Mouse (Mus musculus): ENCODE data around the gene Mgarp. TPM values are rescaled to one million over a fixed set of nuclear protein-coding genes. Genes with fewer than 3 reads are reported as not detected.

The Mgarp gene
- polyA plus RNA-seq, 1 experiment from 2014 or later, result 0.60 TPM

DNA sequence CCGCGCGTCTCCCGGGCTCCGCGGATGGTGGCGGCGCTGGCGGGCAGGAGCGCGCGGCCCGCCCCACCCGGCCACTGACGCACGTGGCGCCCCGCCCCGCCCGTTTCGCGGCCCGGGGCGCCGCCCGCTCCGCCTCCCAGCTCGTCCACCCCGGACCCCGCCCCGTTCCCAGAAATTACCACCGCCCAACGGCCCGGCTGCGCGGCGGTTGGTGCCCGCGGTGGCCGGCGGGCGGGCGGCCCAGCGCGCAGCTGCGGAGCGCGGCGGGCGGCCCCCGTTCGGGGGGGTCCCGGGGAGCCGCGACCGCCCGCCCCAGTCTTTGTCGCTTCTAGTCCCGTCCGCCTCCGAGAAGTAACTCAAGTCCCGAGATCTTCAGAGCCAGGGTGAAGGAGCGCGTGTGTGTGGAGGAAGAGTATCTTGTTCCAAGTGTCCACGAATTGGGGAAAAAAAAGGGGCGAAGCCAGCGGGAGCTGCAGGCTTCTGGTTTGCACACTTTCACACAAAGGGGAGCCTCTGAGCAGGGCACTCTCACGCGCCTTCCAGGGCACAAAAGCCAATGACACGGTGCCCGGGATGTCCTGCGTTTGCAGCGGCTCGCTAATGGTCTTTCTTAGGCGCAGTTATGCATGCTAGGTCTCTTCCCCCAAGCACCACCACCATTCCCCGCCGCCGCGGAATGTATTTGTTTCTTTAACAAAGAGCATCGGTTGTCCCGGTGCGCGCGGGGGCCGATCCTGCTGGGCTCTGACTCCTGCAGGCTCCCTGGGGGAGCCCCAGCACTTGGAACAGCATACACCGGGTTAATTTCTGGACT, 55.1 kb downstream of the Mgarp start:
- Histone ChIP-seq H3K4me1 (ENCODE audit: insufficient read depth) (peaks cover 10% of the 10 kb centered on the region; the same call in 1 of the 2 replicates), H3K36me3 (replicated peaks; ENCODE audit: insufficient read depth, low read length) (no peaks in the 10 kb centered on the region), H3K27ac (ENCODE audit: low read depth) (peak overlapping the region; percentile 99), H3K27me3 (ENCODE audit: insufficient read depth, low read length) (no peaks in the 10 kb centered on the region), H3K9ac (replicated peaks) (peak overlapping the region; percentile 84), H3K9me3 (ENCODE audit: low read length) (peaks cover 3% of the 10 kb centered on the region; the same call in 1 of the 2 replicates), H3K4me2 (ENCODE audit: low read depth, low read length) (peak overlapping the region; percentile 100), H3K4me3 (ENCODE audit: low read depth, low read length) (peak overlapping the region; percentile 95)
- 2% methylated on average over 53 of the region's 86 CpGs for WGBS (ENCODE audit: insufficient replicate concordance)
- TF ChIP-seq EP300 (IDR thresholded peaks at IDR 0.05; ENCODE audit: low read depth), result no peak
- no peak for TF ChIP-seq CTCF (IDR thresholded peaks at IDR 0.05; ENCODE audit: low read depth)
- DNase-seq (peak; percentile 93), ATAC-seq (peak; percentile 82)

DNA sequence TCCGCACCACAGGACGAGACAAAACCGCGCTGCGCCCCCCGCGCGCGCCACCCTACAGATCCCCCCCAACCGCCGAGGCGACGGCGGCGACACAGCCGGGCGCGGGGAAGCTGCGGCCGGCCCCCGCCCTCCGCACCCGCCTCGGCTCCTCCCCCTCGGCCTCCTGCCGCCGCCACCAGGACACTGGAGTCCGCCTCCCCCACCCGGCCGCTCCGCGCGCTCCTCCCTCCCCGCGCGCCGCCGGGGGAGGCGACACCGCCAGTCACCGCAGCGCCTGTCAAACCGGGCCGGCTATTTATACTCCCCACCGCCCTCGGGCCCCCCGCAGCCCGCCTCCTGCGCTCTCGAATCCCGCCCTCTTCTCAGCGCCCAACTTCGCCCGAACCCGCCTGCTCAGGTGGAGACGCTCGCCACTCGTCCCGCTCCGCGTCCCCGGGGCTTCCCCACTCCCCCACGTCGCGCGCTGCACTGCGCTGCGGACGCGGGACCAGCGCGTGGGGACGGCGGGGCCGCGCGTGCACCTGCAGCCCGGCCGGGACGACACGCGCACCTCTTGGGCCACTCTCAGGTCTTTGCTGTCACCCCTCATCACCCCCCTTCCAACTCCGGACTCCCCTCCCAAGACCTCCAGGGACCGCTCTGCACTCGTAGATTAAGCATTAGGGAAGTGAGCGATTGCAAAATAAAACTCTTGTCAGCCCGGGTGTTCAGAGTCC, 55.8 kb downstream of the Mgarp start, which contains the start of gene Elf2:
Gene Elf2 (minus strand): TSS at position 112 of the 716 bp plus-strand sequence.
- ATAC-seq (peak; percentile 82), DNase-seq (peak; percentile 93)
- Histone ChIP-seq H3K4me3 (ENCODE audit: low read depth, low read length) (peak within 1 kb of the TSS; percentile 95), H3K27me3 (ENCODE audit: insufficient read depth, low read length) (no peaks in the 10 kb centered on the region), H3K36me3 (replicated peaks; ENCODE audit: insufficient read depth, low read length) (no peaks in the 10 kb centered on the region), H3K4me2 (ENCODE audit: low read depth, low read length) (peak within 1 kb of the TSS; percentile 100), H3K9ac (replicated peaks) (peak within 1 kb of the TSS; percentile 84), H3K4me1 (ENCODE audit: insufficient read depth) (peaks cover 10% of the 10 kb centered on the region; the same call in 1 of the 2 replicates), H3K9me3 (ENCODE audit: low read length) (peaks cover 3% of the 10 kb centered on the region; the same call in 1 of the 2 replicates), H3K27ac (ENCODE audit: low read depth) (peak within 1 kb of the TSS; percentile 99)
- TF ChIP-seq EP300 (IDR thresholded peaks at IDR 0.05; ENCODE audit: low read depth) (no peak), CTCF (IDR thresholded peaks at IDR 0.05; ENCODE audit: low read depth) (peak; percentile 18; the same call in 1 of the 2 replicates)
- 1% methylated on average over 71 of the region's 87 CpGs for WGBS (ENCODE audit: insufficient replicate concordance)

GRCm38 (mm10) chr3:51339734-51340551, 56.6 kb downstream of the Mgarp start:
- Histone ChIP-seq H3K9ac (replicated peaks) (peak overlapping the region; percentile 84), H3K4me2 (ENCODE audit: low read depth, low read length) (peak overlapping the region; percentile 100), H3K36me3 (replicated peaks; ENCODE audit: insufficient read depth, low read length) (no peaks in the 10 kb centered on the region), H3K4me3 (ENCODE audit: low read depth, low read length) (peak overlapping the region; percentile 95), H3K4me1 (ENCODE audit: insufficient read depth) (peaks cover 13% of the 10 kb centered on the region), H3K27me3 (ENCODE audit: insufficient read depth, low read length) (no peaks in the 10 kb centered on the region), H3K9me3 (ENCODE audit: low read length) (peaks cover 3% of the 10 kb centered on the region; the same call in 1 of the 2 replicates), H3K27ac (ENCODE audit: low read depth) (peak overlapping the region; percentile 99)
- TF ChIP-seq EP300 (IDR thresholded peaks at IDR 0.05; ENCODE audit: low read depth) (no peak), CTCF (IDR thresholded peaks at IDR 0.05; ENCODE audit: low read depth) (no peak)
- peak; percentile 71 for DNase-seq
- peak; percentile 54 for ATAC-seq
- WGBS (ENCODE audit: insufficient replicate concordance), result under 1% methylated on average over 90 of the region's 113 CpGs

DNA sequence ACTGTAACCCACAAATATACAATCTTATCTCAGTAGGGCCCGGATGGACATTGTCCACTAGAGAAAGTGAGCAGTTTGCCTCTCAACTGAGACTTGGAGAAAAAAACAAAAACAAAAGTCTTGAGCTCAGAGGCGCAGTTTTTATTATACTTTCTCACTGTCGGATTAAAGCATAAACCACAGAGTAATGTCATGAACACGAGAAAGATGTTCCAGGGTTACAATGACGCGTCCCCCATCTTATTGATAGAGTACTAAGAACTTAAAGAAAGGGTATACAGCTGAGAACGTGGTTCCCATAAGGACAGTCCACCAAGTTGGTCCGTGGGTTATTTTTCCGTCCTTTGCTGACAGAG, 57.2 kb downstream of the Mgarp start:
- Histone ChIP-seq H3K4me1 (ENCODE audit: insufficient read depth) (peaks cover 13% of the 10 kb centered on the region), H3K9ac (replicated peaks) (peak overlapping the region; percentile 84), H3K9me3 (ENCODE audit: low read length) (peaks cover 3% of the 10 kb centered on the region; the same call in 1 of the 2 replicates), H3K4me3 (ENCODE audit: low read depth, low read length) (peak overlapping the region; percentile 95), H3K27ac (ENCODE audit: low read depth) (peak overlapping the region; percentile 99), H3K4me2 (ENCODE audit: low read depth, low read length) (peak overlapping the region; percentile 100), H3K36me3 (replicated peaks; ENCODE audit: insufficient read depth, low read length) (no peaks in the 10 kb centered on the region), H3K27me3 (ENCODE audit: insufficient read depth, low read length) (no peaks in the 10 kb centered on the region)
- ATAC-seq, result no peak
- WGBS (ENCODE audit: insufficient replicate concordance), result 2% methylated on average over 9 of the region's 9 CpGs
- TF ChIP-seq CTCF (IDR thresholded peaks at IDR 0.05; ENCODE audit: low read depth) (no peak), EP300 (IDR thresholded peaks at IDR 0.05; ENCODE audit: low read depth) (no peak)
- no peak for DNase-seq

Other genes with a start within 250 kb of the Mgarp start
- 8.5 and 11.4 TPM in 2 replicates for gene Noct, start 172.3 kb downstream of the Mgarp start, polyA plus RNA-seq (2015; fragmentation: Nextera tagmentation; extraction: Ambion mirVana)
- gene Elf2, start 56.1 kb downstream of the Mgarp start, polyA plus RNA-seq (2015; fragmentation: Nextera tagmentation; extraction: Ambion mirVana), result 19.6 and 22.1 TPM in 2 replicates
- 766 and 780 TPM in 2 replicates for gene Ndufc1, start 12.2 kb upstream of the Mgarp start, polyA plus RNA-seq (2015; fragmentation: Nextera tagmentation; extraction: Ambion mirVana)
- gene Naa15, start 18.4 kb upstream of the Mgarp start, polyA plus RNA-seq (2015; fragmentation: Nextera tagmentation; extraction: Ambion mirVana), result 11.3 and 11.9 TPM in 2 replicates
- 4.4 and 4.7 TPM in 2 replicates for gene Rab33b, start 87.2 kb upstream of the Mgarp start, polyA plus RNA-seq (2015; fragmentation: Nextera tagmentation; extraction: Ambion mirVana)
- gene Setd7, start 164.1 kb upstream of the Mgarp start, polyA plus RNA-seq (2015; fragmentation: Nextera tagmentation; extraction: Ambion mirVana), result 0.45 and 0.48 TPM in 2 replicates

All from liver, postnatal 0 days (tissue).